Mouse (Mus musculus): Measurements from ENCODE around the gene Dcaf5.

Dcaf5 gene

DNA sequence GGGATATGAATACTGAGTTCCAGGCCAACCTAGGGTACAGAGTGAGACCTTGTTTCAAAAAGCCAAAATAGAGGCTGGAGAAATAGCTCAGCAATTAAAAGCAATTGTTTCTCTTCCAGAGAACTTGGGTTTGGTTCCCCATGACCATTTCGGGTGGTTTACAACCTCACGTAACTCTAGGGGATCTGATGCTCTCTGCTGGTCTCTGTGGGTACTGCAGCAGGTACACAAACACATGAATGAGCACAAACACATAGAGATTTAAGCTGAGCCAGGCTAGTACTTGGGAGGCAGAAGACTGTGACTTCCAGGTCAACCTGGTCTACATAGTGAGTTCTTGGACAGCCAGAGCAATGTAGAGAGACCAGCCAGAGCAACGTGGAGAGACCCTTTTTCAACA, 28.6 kb downstream of the Dcaf5 start:
- no peak for DNase-seq (ENCODE audit: low spot score)

DNA sequence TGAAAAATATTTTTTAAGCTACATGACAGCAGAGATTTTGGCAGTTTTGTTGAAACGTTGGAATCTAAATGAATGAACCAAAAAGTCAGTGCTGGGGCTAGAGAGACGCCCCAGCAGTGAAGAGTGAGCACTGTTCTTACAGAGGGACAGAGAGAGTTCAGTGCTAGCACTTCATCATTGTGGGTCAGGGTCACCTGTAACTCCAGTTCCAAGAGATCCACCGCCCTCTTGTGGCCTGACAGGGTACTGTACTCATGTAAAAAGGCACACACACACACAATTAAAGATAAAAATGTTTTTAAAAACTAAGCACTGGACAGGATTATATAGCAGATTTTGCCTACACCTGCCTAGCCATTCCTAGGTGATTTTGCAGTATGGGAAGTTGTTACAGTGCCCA, 29.8 kb downstream of the Dcaf5 start:
- no peak for DNase-seq (ENCODE audit: low spot score)

DNA sequence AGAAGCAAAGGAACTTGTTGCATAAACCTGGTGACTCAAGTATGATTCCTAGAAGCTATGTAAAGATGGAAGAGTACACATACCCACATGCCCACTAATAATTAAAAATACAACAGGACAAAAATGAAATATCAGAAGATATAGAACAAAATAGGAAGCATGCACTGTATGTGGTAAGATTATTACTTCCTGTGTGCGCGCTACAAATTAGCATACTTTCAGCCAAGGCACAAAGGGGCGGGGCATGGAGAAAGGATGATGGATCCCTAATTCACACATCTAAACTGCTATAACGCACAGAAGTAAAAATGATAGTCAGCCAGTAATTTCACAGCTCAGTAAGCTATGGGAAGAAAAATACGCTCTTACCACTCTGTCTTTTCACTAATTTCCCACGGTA, 32.3 kb downstream of the Dcaf5 start:
- DNase-seq (ENCODE audit: low spot score) = no peak

DNA sequence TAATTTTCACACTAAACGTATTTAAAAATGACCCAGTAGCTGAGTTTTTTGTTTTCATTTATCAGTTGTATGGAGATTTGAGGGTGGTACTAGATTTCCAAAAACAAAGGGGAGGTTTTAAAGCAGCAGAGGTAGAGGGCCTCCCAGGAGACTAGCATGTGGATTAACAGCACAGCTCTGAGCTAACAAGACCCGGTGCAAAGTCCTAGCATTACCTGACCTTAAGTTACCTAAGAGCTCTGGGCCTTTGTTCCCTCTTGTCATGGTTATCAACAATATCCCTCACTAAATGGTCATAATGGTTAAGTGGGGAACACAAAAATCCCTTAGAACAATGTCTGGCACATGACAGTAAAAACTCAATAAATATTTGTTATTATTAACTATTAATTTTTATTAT, 37.3 kb downstream of the Dcaf5 start:
- no peak for DNase-seq (ENCODE audit: low spot score)

DNA sequence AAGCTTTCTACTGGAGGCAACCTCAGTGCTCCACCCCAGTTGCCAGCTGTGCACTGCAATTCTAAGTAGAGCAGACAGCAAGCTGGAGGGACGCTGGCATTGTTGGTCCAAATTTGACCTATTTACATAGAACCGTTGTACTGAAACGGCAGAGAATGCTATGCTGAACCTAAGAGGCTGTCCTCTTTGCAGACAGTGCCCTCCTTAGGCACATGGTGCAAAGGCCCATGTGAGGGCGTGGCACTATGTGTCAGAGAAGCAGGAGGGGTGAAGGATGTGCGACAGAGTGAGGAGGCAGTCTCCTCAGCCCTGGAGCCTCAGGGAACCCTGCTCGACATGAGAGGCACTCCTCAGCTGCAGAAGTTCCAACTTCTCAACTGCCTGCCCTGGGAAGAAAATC, 40.0 kb downstream of the Dcaf5 start:
- no peak for DNase-seq (ENCODE audit: low spot score)

DNA sequence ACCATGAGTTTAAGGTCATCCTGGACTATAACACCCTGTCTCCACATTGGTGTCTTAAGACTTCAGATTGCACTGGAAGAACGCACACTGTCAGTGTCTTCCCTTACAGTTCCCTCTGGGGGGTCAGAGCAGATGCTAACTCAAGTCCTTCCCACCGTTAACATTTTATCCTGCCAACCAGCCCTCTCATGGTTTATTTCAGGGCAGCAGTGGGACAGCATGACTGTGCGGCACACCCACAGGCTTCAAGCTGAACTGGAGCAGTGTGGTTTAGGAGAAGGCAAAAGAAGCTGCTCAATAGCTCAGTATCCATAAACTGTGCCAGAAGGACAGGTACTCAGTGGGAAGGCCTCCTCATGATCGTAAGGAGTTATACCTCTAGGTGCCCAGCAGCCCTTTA, 41.1 kb downstream of the Dcaf5 start:
- DNase-seq (ENCODE audit: low spot score) = no peak

DNA sequence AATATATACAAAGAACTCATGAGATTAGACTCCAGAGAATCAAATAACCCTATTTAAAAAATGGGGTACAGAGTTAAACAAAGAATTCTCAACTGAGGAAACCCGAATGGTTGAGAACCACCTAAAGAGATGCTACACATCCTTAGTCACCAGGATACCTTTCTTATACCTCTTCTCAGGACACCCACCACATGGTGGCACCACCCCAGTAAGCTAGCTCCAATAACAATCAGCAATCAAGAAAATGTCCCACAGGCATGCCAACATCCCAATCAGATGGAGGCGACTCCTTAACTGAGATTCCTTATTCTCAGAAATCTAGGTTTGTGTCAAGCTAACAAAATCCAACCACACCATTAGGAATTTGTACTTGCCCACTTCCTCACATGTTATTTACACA, 42.4 kb downstream of the Dcaf5 start:
- DNase-seq (ENCODE audit: low spot score) = no peak

DNA sequence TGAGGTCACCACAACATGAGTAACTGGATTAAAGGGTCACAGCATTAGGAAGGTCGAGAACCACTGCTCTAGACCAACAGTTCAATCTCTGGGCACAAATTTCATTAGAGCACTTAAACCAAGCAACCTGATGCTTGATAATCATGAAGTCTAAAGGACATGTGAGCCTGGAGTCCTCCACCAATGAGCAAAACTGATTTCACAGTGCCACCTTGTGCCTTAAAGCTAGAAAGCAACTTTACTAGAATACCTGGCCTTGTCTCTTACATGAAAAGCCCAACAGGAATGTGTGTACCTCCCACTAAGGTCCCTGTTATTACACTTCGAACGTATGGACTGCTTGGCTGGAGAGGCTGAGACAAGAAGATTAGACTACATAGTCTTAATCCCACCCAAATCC, 47.0 kb downstream of the Dcaf5 start:
- no peak for DNase-seq (ENCODE audit: low spot score)

DNA sequence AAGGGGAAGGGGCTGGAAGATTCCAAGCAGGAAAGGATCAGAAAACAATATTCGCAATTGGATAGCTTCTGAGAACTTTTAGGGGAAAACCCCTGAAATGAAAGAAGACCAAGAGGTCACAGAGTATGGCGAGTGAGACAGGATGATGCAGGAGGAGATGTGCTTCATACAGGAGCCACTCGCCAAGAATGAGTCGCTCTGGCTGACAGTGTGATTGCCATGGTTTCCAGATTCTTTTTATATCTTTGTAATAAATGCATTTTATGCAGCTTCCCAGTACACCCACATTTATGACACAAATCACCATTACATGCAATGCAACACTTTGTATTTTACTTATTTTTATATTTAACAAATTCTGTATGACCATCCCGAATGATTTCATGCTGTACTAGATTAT, 49.1 kb downstream of the Dcaf5 start:
- no peak for DNase-seq (ENCODE audit: low spot score)

DNA sequence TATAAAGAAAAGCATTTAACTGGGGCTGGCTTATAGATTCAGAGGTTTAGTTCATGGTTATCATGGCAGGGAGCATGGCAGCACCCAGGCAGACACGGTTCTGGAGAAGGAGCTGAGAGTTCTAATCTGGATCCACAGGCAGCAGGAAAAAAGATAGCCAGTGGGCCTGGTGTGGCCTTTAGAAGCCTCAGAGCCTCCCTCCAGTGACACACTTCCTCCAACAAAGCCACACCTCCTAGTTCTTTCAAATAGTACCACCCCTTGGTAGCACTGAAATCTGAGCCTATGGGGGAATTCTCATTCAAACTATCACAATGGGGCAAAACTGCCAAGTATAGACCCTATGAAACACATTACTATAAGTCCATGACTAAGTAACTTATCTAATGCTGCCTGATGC, 51.0 kb downstream of the Dcaf5 start:
- DNase-seq (ENCODE audit: low spot score) = no peak

DNA sequence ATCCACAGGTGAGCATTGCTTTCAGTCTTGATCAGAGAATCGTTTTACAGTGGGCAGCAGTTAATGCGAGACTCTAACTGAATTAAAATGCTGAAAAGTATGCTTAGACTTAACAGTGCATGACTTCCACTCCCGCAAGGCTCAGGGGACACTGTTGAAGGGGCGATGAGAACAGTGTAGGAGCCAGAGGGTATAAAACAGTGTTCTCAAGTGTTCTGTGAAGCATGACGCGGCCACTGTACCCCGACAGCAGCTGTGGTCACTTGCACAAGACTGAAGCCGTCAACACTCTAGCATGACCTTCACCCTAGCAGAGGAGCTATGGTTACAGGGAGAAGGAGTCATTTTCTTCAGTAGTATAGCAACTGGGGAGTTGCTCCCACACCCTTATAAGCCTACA, 52.9 kb downstream of the Dcaf5 start:
- no peak for DNase-seq (ENCODE audit: low spot score)

DNA sequence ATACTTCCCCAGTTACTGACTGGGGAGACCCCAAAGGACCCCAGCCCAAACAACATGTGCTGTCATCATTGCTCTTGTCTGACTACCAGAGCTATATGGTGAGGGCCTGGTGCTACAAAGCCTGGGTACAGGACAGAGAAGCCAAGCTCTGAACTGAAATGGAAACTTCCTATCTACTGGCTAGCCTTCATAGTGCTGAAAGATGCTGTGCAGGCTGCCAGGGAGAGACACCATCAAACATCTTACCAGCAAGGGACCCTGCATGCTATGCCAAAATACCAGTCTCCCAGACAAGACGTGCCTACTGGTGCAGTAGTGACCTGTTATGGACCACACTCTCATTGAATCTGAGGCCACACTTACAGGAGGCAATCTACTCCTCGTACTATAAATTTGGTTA, 53.6 kb downstream of the Dcaf5 start:
- DNase-seq (ENCODE audit: low spot score) = no peak

DNA sequence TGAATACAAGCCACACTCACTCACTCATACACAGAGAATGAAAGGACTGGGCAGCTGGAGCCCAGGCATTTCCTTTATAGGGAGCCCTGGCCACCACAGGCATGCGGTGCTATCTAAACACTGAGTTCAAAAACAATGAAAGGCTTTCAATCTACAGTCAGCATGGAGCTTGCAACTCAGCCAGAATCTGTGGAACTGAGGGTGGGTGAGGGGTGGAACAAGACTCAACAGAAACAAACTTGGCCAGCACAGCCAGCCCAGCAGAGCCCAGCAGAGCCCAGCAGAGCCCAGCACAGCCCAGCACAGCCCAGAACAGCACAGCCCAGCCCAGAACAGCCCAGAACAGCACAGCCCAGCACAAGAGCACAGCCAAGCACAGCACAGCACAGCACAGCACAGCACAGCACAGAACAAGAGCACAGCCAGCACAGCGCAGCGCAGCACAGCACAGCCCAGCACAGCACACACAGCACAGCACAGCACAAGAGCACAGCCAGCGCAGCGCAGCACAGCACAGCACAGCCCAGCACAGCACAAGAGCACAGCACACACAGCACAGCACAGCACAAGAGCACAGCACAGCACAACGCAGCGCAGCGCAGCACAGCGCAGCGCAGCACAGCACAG, 56.5 kb downstream of the Dcaf5 start:
- no peak for DNase-seq (ENCODE audit: low spot score)

DNA sequence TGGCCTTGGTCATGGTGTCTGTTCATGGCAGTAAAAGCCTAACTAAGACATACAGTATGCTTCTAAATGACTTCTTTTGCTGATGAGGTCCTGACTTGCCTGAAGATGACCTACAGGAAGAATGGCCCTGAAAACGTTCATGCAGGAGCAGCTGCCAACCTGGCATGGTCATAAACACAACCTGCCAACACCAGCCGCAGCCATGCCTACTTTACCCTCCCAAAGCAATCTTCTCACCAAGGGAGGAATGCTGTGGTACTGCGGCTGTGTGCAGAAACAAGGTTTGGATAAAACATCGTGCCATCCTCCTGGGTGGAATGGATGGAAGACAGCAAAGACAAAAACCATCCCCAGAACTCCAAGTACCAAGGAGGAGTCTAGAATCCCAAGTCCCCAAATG, 57.0 kb downstream of the Dcaf5 start:
- DNase-seq (ENCODE audit: low spot score) = no peak

DNA sequence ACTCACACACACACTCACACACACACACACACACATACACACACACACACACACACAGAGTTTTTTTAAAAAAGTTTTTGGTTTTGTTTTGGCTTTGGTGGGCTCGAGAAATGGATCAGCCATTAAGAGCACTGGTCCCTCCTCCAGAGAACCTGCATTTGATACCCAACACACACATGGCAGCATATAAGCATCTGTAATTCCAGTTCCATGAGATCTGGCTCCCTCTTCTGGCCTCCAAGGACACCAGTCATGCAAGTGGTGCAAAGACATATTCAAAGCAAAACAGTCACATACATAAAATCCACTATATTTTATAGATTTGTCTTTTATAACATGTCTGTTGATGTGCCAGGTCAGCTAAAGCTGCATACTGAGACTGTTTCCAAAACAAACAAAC, 58.8 kb downstream of the Dcaf5 start:
- DNase-seq (ENCODE audit: low spot score) = no peak

DNA sequence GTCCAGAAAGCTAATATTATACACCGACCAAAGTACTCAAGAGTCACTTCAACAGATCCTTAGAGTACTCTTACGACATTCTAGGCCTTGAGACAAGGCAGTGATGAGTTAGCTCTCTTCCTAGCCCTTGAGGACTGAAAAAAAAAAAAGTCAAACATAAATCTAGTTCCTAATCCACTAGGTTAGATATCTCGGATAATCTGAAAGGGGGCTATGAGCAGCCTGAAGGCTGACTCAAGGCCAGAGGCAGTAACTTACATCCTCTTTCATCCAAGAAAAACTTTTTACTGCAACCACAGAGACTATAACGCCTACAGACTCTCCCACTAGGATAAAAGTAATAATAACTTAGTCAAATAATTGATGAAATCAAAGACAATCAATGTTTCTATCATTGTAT, 60.7 kb downstream of the Dcaf5 start:
- DNase-seq (ENCODE audit: low spot score) = no peak

DNA sequence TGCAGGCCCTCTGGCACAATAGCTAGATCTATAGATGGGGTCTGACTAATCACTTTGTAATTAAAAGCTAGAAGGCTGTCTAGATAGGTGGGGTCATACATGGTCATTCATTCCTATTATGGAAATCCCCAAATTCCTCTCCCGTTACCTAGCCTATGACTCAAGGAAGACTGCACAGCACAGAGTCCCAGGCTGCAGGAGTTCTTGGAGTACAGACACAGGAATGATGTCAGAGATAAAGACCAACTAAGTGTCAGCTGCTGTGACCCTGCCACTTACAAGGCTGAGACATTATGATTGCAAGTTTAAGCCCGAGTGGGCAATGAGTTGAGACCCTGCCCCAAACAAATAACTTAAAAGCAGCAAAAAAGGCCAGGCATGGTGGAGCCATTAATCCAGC, 61.7 kb downstream of the Dcaf5 start:
- no peak for DNase-seq (ENCODE audit: low spot score)

DNA sequence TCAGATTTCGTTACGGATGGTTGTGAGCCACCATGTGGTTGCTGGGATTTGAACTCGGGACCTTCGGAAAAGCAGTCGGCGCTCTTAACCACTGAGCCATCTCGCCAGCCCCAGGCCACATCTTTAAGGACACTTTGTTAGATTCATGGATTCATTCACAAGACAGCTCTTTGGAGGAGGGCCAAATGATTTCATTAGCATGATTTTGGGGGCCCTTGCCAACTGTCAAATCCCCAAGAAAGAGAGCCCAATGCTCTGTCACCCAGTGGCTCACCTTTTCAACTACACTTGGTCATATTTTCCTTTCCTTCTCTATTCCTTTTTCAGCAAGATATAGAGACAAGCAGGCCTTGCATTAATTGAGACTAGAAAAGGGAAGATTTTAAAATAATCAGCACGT, 63.5 kb downstream of the Dcaf5 start:
- no peak for DNase-seq (ENCODE audit: low spot score)

DNA sequence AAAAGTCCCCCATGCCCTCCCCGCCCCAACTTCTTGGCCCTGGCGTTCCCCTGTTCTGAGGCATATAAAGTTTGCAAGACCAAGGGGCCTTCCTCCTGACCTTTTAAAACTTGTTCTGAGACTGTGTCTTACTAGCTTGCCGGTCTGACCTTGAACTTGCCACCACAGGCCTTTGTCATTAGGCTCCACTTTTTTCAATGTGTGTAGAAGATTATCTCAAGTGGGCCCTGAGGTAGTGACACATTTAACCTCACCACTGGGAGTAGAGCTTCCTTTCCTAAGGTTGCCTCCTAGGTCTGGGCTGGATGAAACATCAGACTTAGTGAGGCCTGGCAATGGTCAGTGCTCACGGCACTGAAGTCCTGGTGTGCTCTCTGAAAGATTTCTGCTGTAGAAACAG, 69.2 kb downstream of the Dcaf5 start:
- no peak for DNase-seq (ENCODE audit: low spot score)

DNA sequence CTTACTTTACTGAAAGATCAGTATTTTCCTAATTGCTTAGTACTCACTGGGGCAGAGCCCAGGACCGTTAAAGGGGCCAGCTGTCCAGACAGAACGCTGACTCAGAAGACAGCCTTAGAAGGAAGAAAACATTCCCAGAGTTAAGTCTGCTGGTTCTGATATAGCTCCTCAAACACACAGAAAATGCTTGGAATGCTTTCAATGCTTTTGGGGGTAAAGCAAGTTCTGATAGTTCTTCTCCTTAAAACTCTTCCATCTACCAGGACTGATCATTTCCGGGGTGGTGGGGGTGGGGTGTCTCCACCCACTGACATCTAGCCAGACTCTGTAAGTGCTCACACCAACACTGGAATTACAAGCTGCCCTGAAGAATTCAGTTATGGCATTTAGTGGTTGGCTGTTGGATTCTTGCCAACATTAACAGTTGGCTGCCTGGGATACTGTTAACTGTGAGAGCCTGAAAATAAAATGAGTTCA, 70.4 kb downstream of the Dcaf5 start:
- no peak for DNase-seq (ENCODE audit: low spot score)

DNA sequence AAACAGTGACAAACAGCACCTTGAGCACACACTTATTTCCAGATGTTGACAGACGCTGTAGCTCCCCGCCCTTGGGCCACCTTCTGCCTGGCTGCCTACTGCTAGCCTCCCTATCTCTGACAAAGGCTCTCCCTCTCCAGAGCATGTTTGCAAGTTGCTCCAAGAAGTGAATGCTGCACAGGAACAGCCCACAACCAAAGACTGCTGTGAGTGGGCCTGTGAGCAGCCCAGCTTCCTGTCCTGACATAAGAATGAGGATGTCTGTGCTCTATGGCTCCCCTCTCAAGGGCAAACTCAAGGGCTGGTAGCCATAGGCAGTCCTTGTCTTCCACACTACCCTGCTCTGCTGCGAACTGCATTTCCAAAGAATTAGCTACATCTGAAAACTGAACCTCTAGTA, 71.1 kb downstream of the Dcaf5 start:
- no peak for DNase-seq (ENCODE audit: low spot score)

DNA sequence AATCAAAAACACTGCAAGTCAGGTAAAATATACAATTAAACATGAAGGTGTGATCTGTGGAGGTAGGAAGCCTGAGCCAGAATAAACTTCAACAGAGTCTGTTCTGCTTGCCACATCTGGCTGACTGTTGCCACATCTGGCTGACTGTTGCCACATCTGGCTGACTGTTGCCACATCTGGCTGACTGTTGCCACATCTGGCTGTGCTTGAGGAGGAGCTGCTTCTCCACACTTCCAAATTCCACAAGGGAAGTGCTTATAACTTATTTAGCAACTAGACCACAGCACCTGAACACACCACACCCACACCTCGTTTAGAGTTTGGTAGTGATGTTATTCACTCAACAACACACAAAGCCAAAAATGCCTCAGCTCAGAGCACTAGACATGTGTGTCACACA, 74.7 kb downstream of the Dcaf5 start:
- DNase-seq (ENCODE audit: low spot score) = no peak

DNA sequence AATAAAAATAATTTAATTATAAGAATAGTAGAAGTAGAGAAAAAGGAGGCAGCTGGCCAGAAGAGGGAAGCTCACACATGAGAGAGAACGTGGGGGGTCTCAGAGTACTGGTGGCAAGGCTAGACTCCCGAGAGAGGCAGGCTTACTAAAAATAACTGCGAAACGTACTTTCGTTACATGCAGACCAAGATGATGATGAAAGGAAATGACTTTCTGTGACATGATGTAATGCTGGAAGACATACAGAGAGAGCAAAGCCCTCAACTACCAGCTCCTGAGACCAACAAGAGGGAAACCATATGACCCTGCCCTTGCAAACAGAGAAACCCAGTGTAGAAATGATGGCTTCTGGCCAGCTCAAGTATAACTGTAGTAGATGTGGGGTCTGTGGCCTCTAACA, 76.1 kb downstream of the Dcaf5 start:
- DNase-seq (ENCODE audit: low spot score) = no peak

DNA sequence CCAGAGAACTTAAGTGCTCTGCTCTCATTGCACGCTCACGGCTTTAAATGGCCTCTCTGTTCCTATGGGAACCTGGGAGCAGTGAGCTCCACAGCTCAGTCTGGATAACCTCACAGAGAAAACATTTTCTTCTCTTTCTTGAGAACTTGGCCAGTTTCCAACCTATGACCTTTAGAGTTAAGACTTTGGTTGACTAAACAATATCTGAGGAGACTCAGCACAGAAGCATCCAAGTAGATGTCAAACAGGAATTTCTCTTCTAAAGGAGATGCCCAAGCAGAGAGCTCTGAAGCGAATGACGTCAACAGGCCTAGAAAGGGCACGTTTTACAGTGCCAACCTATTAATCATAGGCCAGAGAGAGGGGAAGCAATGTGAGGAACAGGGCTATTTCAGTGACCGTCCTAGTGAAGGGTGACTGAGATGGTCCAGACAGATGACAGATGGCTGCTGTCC, 91.6 kb downstream of the Dcaf5 start:
- DNase-seq (ENCODE audit: low spot score) = no peak

DNA sequence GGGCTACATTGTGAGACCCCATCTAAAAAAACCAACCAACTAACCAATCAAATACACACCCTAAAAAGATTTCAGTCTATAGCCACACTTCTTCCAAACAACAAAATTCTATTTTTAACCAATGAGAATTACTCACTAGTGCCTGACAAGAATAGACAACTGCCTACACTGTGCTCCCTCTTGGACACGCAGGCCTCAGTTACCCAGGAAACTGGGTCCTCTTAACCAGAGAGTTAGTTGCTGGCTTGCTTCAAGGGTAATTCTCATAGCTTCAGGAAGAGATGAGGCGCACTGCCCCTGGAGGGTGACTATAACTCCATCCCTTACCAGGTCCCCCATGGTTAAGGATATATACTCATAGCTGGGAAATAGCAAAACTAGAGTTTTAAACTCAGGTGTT, 95.5 kb downstream of the Dcaf5 start:
- DNase-seq (ENCODE audit: low spot score) = no peak

Data from ovary, postnatal 10 days (tissue).